Mouse (Mus musculus): ENCODE data around the gene Supt20.

- no peak for TF ChIP-seq CTCF (IDR thresholded peaks at IDR 0.05; ENCODE audit: low read depth, low read length)
- no peak for TF ChIP-seq POLR2A (IDR thresholded peaks at IDR 0.05; ENCODE audit: extremely low read depth, insufficient read depth, low read length)
These were observed 35.0 kb downstream of the Supt20 start for GRCm38 (mm10) chr3:54727588-54727987.

Data from liver, adult 2 months (tissue).